Mouse (Mus musculus): Measurements from ENCODE around the gene Ccdc124. TPM values are rescaled to one million over a fixed set of nuclear protein-coding genes. Genes with fewer than 3 reads are reported as not detected.
"Not testable (repeated sequence)": the region's sequence is repeated elsewhere in the genome, so short reads cannot be mapped to it uniquely, and the experiment has no call there.

Gene Ccdc124
- total RNA-seq, 2 experiments from 2014 or later, result 36.8 to 38.9 TPM

DNA sequence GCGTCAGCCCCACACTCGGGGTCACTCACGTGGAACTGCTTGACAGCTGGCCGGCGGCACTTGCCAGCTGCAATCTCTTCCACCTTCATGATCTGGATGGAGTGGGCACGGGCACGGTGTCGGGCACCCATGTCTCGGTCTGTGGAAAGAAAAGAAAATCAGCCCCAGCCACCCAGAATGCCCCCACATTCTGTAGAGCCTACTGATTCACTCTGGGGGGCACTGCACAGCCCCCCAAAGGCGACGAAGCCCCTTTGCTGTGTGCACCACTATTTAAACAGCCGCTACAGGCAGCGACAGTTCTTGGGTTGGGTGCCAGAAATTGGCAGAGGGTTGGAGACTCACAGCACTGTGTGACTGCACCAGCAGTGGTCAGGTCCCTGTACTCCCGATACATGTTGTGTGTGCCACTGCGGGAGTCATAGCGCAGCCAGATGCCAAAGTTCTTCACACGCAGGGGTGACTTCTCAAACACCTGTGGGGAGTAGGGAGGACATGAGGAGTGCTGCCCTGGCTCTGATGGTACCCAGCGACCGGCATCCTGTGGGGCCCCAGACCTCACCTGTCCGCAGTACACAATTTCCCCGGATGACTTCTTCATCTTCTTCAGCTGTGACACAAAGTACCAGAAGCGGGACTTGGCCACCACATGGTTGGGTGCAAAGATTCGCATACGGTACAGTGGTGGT, 22.0 kb upstream of the Ccdc124 start:
- ATAC-seq (ENCODE audit: poor library complexity, severe bottlenecking), result not testable (repeated sequence)

DNA sequence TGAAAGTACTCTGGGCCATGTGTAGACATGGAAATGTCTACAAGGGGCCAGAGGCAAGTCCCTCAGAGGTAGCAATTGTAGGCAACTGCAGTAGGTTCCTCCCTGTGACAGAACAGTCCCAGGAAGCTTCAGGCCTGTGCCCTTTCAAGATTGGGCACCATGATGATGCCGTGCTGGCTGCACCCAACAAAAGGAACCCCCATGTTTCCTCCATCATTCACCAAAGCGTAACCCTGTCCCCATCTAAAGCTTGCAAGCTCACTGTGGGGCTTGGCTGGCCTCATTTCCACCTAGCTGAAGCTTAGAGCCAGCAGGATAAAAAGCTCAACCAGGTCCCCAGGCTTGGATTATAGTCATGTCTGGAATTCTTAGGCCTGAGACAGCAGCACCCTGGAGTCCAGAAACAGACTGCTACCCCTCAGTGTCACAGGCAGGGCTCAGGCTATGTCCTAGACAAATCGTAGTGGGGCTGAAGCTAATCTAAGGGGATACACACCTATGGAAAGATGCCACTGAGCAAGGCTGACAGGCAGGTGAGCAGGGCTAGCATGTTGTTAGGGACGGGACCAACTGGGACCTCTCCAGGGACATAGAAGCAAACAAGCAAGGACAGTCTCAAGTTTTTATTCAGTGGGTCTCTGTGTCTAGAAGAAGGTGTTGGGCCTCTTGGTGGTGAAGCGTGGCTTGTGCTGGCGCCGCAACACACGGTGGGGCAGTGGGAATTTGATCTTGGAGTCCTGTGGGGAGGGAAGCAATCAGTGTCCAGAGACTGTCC, 21.2 kb upstream of the Ccdc124 start:
- no peak for ATAC-seq (ENCODE audit: poor library complexity, severe bottlenecking)

DNA sequence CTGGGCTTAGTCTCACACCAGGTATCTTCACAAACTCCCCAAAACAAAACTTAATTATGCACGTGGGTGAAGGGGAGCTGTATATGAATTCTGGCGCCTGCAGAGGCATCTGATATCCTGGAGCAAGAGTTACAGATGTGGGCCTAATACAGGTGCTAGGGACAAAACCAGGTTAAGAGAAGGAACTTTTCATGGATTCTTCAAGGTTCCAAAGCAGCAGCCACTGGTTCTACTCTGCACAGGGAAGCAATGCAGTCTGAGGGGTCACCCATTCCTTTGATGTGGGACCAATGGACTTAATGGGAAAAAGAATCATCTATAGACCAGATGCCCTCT, 20.6 kb upstream of the Ccdc124 start:
- ATAC-seq (ENCODE audit: poor library complexity, severe bottlenecking), result no peak

DNA sequence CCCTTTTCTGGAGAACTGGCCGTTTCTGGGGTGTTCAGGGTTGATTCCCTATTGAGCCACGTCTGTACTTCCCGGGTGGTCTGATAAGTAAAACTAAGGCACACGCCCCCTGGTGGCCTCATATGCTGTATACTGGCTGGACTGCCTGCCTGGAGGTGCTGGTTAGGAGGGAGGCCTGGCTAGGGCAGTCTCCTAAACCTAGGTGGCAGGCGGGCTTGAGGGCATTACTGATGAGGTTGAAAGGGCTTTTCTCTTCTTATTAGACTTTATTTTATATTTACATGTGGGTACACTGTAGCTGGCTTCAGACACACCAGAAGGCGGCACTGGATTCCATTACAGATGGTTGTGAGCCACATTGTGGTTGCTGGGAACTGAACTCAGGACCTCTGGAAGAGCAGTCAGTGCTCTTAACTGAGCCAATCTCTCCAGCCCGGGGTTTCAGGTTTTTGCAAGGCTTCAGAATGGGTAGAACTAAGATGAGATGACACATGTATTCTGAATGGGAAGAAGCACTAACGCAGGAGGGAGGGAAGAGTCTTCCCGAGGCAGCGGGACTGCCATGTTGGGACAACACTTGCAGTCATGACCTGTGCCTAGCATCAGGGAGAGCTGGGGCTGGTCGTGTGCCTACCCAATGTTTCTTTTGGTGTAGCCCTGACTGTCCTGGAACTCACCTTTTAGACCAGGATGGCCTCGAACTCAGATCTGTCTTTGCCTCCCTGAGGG, 20.1 kb upstream of the Ccdc124 start:
- peak; percentile 33; the same call in 1 of the 2 replicates for ATAC-seq (ENCODE audit: poor library complexity, severe bottlenecking)

DNA sequence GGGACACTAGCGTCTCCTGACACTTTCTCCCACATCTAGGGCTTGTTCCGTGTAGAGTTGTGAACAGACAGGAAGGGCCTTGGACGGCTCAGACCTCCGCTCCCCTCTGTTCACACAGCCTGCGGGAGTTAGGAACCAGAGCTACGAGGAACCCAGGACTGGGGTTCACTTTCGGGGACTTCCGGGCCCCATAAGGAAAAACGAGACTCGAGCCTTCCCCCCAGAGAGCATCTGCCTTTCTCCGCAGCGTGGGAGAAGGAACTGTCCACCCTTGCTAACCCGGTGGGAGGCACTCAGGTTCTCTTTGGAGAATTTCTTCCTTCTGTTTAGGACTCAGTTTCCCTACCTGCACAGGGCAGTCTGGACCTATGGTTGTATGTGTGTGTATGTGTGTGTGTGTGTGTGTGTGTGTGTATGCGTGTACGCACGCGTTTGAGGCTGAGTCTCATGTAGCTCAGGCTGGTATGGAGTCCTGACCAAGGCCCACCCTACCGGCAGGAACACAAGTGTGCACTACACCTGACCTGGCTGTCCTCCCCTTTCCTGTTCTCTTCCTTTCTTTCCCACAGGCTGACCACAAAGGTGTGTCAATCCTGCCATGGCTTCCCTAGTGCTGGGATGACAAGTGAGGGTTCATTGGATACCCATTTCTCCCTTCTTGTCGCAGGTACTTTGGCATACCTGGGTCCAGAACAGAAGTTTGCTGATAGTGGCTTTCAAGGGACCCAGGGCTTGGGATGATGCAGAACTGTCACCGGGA, 19.3 kb upstream of the Ccdc124 start:
- no peak for ATAC-seq (ENCODE audit: poor library complexity, severe bottlenecking)

DNA sequence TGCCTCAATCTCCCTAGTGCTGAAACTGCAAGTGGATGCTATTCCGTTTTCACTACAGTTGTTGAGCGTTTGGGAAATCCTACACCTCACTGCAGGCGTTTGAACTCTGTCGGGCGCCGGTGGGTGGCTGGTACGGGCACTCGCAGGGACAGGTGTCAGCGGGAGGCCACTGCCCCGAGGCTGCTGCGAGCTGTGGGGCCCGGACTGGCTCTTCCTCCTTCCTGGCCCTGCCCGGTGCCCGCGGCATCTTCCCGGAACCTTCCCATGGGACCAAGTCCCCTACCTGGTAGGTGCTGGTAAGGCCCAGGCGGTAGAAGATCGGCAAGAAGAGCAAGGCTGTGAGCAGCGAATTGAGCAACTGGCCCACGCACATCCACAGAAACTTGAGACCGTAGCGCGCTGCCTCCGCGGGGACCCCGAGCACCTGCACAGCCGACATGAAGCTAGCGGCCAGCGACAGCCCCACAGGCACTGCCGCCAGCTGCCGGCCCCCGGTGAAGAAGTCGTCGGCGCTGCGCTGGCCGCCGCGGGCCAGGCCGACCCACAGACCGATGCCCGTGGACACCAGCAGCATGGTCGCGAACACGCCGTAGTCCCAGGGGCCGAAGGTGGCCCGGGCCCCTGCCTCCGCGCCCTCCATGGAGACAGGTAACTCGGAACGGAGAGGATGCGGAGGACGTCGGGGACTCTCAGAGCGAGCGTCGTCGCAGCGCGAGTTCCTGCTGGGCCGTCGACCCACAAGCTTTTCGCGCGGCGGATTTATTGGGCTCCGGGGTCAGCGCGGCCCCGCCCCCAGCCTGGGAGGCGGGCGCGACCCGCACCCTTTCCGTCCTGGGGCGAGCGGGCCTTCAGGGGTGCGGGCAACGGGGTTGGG, 18.5 kb upstream of the Ccdc124 start, which contains the start of gene Slc5a5:
Gene Slc5a5, minus strand, starts transcription at position 736 of the 874 bp plus-strand sequence.
- ATAC-seq (ENCODE audit: poor library complexity, severe bottlenecking), result no peak

DNA sequence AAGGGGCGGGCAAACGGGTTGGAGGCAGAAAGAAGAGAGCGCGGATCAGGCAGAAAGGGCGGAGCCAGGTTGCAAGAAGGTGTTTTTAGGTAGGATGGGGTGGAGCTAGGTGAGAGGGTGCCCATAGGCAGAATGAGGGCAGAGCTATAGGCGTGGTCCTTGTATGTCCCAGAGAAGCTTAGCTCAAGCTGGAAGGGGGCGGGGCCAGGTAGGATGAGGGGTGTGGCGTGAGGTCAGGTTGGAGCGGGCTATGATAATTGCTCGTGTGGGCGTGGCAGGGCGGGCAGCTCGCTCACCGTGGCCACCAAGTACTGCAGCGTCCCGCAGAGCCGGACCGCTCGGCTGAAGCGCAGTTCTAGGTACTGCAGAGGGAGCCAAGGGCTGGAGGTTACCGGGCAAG, 17.6 kb upstream of the Ccdc124 start:
- no peak for ATAC-seq (ENCODE audit: poor library complexity, severe bottlenecking)

DNA sequence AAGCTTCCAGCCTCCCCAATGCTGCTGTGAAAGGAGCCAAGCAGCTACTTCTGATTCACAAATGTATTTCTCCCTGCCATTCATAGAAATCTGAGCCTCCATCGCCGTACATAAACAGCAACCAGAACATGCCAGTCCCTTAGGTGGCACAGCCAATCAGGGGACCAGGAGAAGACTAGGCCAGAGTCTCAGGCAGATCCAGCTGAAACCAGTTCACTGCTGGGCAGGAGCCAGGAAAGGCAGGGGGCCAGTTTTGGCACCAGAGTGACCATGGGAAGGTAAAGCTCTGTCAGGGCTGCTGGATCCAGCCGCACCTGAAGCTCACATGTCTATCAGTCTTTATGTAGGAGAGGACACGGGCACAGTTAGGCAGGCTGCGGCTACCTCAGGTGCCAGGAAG, 16.9 kb upstream of the Ccdc124 start:
- no peak for ATAC-seq (ENCODE audit: poor library complexity, severe bottlenecking)

DNA sequence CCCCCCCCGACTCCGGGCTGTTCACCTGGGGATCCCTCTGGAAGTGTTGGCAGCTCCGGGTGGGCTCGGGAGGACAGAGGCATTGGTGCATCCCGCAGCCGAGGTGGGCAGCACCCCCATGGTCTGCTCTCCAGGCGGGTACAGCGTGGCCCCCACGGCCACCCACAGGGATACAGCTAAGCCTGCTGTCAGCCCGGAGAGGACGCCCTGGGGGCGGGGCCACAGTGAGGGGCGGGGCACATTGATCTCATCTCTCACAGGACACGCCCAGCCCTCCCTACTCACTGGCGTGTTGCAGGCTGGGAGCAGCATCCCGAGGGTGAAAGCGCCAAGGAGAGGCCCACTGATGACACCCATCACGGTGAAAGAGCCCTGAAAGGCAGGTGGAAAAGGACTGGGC, 13.9 kb upstream of the Ccdc124 start:
- ATAC-seq (ENCODE audit: poor library complexity, severe bottlenecking), result no peak

DNA sequence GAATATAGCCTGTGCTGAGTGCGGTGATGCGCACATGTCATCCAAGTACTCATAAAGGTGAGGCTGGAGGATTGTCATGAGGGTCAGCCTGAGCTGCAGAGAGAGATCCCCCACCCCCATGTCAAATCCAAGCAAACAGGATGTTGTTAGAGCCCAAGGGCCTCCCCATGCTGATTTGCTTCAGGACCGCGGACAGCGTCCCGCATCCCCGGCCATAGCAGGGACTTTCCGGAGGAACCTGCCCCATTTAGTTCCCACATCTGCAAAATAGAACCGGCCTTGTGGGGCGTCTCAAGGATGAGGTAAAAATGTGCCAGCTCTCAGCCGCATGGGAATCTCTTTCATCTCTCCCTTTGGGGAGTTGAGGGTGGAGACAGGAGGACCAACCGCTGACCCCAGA, 11.9 kb upstream of the Ccdc124 start:
- no peak for ATAC-seq (ENCODE audit: poor library complexity, severe bottlenecking)

DNA sequence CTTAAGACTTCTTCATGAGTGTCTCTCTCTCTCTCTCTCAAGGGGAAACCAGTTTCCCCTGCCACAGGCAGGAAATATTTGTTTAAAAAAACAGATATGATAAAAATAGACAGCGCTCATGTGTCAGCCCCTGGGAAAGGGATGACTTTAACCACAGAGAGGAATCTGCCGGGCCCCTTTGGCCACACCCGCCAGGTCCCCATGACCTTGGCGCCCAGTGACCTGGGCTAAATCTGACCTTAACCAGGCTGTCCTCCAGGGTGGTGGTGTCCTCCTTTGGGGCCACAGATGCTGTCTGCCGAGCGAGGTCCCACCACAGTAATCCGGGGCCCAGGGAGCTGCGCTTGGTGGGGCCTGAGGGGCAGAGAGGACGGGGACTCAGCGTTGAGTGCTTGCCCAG, 10.9 kb upstream of the Ccdc124 start:
- no peak for ATAC-seq (ENCODE audit: poor library complexity, severe bottlenecking)

DNA sequence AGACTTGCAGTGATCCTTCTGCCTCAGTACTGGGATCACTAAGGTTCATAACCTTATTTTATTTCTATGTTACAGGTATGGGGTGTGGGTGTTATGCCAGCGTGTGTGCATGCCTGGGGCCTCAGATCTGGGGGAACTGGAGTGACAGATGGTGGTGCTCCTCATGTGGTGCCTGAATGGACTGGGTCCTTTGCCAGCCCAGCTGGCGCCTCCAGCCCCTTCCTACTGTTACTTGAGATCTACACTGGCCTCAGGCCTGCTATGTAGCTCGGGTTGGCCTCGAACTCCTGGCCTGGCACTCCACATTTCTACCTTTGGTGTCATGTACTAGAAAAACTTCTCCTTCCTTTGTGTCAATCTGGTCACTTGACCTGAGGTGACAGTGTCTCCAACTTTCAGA, 10.5 kb upstream of the Ccdc124 start:
- ATAC-seq (ENCODE audit: poor library complexity, severe bottlenecking), result no peak

DNA sequence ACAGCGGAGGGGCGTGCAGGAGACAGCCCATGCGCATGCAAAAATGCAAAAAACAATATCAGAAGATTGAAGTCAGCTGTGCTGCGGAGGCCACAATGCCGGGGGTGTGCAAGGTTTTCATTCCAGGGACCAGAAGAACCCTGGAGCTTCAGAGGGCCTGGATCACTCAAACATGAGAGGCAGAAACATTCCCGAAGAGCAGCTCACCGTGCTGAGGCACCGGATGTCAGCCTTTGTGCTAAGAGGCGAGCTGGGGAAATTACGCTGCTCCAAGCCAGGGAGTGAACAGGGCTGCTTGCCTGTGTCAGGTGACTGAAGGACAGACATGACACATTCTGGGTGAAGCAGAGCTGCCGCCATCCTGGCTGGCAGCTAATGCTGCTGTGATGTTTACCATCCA, 6.8 kb upstream of the Ccdc124 start:
- no peak for ATAC-seq (ENCODE audit: poor library complexity, severe bottlenecking)

DNA sequence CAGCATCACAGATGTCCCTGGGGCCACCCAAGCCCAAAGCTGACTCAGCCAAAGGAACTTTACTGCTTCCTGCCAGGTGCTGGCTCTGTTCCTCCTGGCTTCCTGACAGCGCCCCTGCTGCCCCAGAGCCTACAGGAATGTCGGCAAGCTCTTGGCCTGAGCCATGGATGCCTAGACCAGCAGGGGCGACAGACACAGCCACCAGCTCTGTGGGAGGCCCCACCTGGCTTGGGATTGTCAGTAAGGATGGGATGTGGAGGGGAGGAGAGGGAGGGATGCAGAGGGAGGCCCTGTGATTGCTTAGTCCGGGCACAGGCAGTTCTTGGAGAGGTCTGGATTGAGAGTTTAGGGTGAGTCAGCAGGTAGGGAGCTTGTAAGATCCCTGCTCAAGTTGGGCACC, 6.4 kb upstream of the Ccdc124 start:
- no peak for ATAC-seq (ENCODE audit: poor library complexity, severe bottlenecking)

DNA sequence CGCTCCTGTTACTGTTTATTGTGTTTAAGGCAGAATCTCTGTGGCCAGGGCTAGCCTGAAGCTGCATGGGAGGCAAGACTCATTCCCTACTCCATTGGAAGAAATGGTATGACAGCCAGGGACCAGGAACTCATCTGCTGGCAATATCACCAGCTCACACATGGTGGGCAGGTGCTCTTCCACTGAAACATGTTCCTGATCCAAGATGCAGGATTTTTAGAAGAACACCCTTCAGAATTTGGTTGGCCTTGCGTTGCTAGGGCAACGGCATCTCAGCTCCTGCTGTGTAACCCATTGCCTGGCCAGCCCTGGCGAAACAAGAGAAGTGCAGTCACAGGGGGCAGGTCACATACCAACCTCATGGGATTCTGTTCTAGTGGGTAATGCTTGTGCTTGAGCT, 5.8 kb upstream of the Ccdc124 start:
- ATAC-seq (ENCODE audit: poor library complexity, severe bottlenecking), result no peak

DNA sequence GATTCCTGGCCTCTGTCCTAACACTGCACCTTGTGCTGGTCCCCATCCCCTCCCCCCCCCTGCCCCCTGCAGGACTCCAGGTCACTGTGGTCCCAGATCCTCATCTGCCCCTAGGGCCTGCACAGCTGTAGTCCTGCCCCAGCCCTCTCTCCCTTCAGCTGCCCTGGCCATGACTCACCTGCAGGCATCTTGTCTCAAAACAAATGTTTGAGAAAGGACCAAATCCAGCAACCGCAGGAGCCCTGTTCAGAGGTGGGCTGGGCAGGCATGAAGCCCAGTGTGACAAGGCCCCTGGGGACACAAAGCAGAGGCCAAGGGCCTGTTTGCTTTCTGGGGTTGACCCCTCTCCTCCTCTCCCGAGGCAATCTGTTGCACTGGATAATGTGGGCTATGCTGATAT, 4.4 kb upstream of the Ccdc124 start:
- no peak for ATAC-seq (ENCODE audit: poor library complexity, severe bottlenecking)

DNA sequence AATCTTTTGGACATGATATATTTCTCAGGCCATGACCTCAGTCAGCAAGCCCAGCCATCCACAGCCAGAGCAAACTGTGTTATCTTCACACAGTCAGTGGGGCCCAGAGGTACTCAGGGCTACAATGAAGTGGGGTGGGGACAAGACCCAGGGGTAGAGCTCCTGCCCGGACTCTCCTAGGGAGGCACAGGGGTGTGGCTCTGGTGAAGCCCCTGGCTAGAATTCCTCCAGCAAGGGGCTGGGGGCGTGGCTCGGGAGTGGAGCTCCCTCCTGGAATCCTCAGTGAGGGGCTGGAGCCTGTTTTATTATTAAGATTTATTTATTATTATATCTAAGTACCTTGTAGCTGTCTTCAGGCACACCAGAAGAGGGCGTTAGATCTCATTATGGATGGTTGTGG, 2.6 kb upstream of the Ccdc124 start:
- no peak for ATAC-seq (ENCODE audit: poor library complexity, severe bottlenecking)

DNA sequence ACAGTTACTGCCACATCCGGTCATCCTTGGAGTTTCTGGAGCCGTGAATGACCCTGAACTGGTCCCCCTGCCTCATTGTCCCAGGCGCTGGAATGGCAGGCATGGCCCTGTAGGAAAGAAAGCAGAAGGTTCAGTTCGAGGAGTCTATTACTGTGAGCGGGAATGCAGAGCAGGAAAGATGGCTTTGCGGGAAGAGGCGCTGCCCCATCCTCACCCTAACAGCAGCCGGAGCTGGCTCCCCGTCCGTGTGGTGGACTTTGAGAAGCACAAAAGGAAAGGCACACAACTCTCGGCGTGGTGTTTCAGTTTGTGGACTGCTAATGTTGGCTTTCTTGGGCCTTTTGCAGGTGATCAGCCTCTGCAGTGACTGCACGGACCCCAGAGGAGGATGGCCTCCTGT, 706 bp upstream of the Ccdc124 start:
- ATAC-seq (ENCODE audit: poor library complexity, severe bottlenecking), result no peak

DNA sequence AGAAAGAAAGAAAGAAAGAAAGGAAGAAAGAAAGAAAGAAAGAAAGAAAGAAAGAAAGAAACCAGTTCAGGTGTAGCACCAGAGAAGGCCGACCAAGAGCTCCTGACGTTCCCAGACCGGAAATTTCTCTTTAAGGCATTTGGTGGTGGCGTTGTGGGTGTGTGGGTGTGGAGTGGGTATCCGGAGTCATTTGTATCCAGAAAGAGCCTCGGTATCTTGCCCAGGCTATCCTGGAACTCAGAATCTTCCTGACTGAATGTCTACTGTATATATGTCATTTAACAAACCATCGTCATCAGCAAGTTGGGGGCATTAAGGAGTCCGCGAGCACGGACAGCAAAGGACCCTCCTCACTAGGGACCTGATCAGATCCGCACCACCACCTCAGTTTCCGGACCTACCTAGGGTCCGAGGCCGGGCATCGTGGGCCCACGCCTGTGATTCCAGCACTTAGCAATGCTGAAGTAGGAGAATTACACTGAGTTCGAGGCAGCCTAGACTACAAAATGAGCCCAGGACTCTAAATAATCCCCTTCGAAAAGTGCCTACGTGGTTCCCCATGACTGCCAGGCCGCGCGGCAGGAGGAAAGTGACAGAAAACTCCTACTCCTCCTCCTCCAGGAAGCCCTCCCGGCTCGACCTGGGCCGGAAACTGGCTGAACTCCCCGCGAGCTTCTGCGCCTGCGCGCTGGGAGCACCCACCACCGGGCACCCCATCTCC, 932 bp downstream of the Ccdc124 start:
- no peak for ATAC-seq (ENCODE audit: poor library complexity, severe bottlenecking)

Measured in megakaryocyte, adult 5-6 weeks (primary cell).